Mouse (Mus musculus) T-helper 1 cell (primary cell): ENCODE results near the gene 1700029P11Rik.

Source experiments
- in situ Hi-C: fragments of 300-600 bp; cut with MboI, MseI; formaldehyde crosslinking; loops from one replicate; pipeline ENCODE4 v1.15.1; 2025; ENCODE audit warnings: high pct_unique_total_duplicates

1700029P11Rik gene

GRCm38 (mm10) chr15:82011947-82012346 is 31.6 kb downstream of the 1700029P11Rik start:
- in situ Hi-C loops, result no loop called here

GRCm38 (mm10) chr15:82014745-82015391 is 34.5 kb downstream of the 1700029P11Rik start:
- in situ Hi-C loops, result no loop called here

GRCm38 (mm10) chr15:82015392-82016100 is 35.2 kb downstream of the 1700029P11Rik start:
- in situ Hi-C loops, result no loop called here

- in situ Hi-C loops, result no loop called here
Observed at GRCm38 (mm10) chr15:82016101-82016808, 35.9 kb downstream of the 1700029P11Rik start.

- in situ Hi-C loops, result no loop called here
Observed at GRCm38 (mm10) chr15:82016830-82017229, 36.5 kb downstream of the 1700029P11Rik start.

GRCm38 (mm10) chr15:82017461-82017860 is 37.1 kb downstream of the 1700029P11Rik start:
- in situ Hi-C loops, result no loop called here

- in situ Hi-C loops, result no loop called here
Observed at GRCm38 (mm10) chr15:82019288-82019687, 38.9 kb downstream of the 1700029P11Rik start.

- in situ Hi-C loops, result no loop called here
Observed at GRCm38 (mm10) chr15:82022535-82023088, 42.3 kb downstream of the 1700029P11Rik start.

- in situ Hi-C loops, result no loop called here
Observed at GRCm38 (mm10) chr15:82023965-82024635, 43.8 kb downstream of the 1700029P11Rik start.

- in situ Hi-C loops, result loop anchor here (5.0 kb wide), 1 partner anchor 65 kb away; the partner anchor contains the start of gene Pmm1
Observed at GRCm38 (mm10) chr15:82027276-82027675, 46.9 kb downstream of the 1700029P11Rik start.

GRCm38 (mm10) chr15:82027726-82028125 is 47.4 kb downstream of the 1700029P11Rik start:
- in situ Hi-C loops, result loop anchor here (5.0 kb wide), 1 partner anchor 65 kb away; the partner anchor contains the start of gene Pmm1
